Mouse (Mus musculus) neural tube, embryonic 10.5 days (tissue): ENCODE results near the gene Tmtc4.

Experiments used
- DNase-seq: peaks from one replicate; pipeline ENCODE4 v3.0.0-alpha.2; 2017; ENCODE audit warnings: low spot score; ENCODE audit errors: extremely low spot score

The Tmtc4 gene

DNA sequence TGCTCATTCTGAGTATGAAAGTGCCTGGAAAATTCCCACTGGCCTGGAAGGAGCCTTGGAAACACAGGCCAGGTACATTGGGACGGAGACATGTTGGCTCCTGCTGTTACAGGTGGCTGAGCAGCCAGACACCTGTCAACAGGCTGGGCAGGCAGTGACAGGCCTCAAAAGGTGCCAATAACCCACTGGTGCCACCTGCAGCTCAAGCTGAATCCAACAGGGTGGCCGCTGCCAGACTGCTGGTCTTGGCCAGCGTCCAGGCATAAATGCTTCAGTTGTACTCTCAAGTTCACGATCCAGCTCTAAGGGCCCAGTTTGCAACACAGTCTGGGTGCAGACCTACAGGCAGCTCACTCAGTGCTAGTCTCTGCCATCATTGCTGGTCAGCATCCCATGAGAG is 81.0 kb downstream of the Tmtc4 start:
- no peak for DNase-seq

DNA sequence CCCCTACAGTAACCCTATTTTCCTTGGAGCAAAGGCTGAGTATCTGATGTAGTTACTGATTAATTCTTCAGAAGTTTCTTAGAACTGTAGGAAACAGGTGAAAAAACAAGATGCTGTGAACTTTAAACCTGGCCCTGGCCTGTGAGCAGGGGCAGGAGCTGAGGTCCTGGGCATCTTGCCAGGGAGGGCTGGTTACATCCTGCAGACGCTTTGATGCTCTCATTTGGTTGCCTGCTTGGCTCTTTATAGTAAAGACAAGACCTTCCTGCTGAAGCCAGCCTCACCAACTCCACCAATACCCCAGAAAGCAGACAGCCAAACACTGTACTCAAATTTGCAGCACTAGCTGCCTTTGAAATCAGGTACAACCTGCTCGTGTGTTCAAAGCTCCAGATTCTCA is 81.7 kb downstream of the Tmtc4 start:
- DNase-seq = no peak

DNA sequence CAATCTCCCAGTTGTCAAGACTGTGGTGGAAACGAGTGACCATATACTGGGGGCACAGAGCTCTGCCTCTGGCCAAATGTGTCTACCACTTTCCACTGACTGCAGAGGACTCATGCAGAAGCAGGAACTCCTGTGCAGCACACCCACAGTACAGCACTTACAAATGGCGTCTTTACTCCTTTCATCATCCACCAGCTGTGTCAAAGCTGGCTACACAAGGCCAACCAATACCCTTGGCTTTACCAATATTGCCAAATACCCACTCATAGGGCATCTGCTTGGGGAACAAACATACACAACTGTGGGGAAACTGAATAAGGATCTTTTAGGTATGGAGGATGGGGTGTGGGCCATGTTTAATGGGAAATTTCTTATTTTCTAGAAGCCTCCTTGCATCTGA is 82.1 kb downstream of the Tmtc4 start:
- no peak for DNase-seq

DNA sequence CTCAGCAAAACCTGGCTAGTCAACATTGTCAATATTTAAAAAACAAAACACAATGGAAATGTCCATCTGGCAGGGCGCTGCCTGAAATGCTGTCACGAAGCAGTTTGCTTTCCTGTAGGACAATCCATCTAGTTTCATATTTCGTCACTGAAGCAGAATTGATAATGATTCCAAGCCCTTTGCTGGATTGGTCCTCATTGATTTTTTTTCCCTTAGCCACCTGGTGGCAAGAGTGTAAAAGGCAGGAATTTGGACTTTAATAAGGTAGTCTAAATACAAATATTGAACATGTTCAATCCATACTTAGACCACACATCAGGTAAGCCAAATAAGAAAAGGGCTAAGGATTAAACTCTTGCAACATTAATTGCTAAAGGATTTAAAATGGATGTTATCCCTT is 82.7 kb downstream of the Tmtc4 start:
- DNase-seq = no peak

DNA sequence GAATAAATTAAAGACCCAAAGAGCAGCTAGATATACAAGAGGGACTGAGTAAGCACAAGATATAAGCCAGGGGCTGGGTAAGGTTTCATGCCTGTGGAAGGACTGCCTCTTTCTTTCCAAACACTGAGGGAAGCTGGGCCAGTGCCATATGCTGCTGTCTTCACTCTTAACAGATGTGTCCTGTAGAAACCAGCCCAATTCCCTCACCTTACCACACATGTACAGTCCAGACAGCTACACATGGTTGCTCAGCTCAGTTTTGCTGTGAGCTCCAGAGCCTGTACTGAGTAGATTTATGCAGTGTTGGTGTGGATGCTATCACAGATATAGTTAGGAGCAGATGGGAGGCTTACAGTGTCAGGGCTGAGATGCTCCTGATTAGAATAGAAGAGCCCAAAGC is 83.2 kb downstream of the Tmtc4 start:
- no peak for DNase-seq

DNA sequence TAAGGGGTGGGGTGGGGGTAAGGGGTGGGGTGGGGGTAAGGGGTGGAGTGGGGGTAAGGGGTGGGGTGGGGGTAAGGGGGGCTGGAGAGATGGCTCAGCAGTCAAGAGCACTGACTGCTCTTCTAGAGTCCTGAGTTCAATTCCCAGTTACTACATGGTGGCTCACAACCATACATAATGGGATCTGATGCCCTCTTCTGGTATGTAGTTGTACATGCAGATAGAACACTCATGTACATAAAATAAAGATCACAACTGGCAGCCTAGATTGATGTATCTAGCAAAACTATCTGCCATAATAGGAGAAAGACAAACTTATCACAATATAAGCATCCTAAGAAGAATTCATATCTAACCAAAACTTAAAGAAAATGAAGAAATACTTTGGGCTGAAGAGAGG is 85.3 kb downstream of the Tmtc4 start:
- no peak for DNase-seq

DNA sequence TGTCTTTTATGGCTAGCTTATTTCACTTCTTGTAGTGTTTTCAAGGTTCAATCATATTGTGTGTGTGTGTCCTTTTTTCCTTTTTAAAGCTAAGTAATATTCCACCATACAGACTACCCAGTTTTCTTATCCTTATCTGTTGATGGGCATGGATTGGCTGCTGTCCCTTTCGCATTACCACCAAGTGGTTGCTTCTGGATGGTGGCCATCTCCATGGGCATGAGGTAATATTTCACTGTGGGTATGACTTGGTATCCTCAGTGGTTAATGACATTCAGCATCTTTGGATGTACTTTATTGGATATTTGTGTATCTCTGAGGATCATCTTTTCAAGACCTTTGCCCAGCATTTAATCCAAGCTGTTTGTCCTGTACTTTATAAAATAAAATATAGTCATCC is 87.7 kb downstream of the Tmtc4 start:
- DNase-seq = no peak

DNA sequence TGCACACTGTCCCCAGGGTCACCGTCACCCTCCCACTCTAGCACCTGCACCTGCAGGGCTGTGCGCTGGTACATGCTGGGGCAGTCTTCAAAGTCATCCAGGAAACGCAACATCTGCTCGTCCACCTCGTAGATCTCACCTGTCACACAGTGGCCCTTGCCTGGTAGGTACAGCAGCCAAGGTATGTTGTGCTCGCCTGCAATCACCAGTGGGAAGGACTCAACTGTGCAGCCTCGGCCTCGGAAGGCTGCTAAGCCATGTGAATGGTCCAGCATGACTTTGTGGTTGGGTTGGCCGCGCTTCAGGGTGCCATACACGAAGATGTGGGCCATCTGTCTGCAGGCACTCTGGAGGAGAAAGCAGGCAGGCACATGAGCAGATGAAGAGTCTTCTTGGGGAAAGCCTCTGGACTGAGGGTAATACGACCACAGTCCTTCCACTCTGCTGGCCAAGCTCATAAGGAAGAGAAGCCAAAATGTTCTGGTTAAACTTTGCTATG is 92.3 kb downstream of the Tmtc4 start:
- no peak for DNase-seq

DNA sequence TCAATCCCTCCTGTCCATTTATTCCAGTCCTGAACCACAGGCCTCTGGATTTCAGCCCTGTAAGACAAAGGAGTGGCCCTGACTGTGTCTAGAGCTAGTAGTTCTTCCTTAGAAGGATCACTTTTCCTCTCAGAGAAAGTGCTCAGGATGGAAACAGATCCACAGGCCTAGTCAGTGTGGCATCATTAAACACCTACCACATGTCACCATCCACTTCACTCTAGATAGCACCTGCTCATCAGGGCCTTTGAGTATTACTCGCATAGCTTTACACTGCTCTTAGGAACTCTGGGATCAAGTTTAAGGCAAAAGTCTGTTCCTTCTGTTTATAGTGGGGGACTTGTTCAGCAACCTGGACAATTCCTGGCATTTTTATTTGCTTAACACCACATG is 95.4 kb downstream of the Tmtc4 start:
- no peak for DNase-seq

DNA sequence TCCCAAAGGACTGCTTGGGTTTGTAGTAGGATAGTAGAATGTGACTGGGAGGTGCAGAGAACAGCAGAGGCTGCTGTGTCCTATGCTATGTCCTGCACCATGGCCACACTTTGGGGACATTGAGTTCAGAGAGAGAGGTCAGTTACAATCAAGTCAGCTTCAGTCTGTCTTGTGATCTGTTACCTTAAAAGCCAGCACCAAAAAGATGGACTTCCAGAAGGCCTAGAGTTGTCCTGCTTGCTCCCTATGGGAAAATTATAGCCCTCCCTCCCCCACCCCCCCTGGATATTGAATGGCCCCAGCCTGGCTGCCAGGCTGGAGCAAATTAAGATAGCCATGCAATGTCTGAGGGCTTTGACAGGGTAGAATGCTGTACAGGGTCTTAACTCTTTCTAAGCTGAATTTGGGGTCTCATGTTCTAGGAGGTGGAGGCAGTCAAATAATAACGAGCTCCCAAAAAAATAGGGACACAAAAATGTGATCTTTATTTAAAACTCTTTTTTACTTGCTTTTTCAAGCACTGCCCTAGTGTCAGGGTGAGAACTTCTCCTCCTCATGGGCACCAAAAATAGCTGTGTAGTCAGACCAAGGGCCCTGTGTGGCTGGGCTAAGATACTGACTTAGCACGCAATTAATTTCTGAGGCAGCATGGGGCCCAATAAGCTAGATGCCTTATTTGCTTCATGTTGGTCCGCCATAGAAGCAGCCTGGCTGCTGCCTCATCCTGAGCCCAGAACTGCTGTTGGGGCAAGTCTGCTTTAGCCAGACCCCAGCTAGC is 95.9 kb downstream of the Tmtc4 start:
- DNase-seq = no peak

DNA sequence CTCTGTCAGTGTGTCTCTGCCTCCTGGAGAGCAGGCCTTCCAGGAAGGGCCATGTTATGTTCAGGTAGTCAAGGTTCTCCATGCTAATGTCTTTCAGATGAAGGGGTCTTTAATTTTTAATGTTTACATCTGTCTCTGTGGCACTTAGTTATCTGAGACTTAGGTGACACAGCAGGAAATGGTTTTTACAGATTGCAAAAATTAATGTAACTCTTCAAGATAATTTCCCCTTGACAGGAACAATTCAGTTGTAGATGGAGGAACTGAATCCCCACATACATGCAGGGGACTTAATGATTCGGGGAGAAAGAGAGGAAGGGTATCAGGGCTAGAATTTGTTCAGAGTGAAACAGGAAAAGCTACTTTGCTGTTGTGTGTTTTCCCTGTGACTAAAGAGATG is 96.6 kb downstream of the Tmtc4 start:
- no peak for DNase-seq

DNA sequence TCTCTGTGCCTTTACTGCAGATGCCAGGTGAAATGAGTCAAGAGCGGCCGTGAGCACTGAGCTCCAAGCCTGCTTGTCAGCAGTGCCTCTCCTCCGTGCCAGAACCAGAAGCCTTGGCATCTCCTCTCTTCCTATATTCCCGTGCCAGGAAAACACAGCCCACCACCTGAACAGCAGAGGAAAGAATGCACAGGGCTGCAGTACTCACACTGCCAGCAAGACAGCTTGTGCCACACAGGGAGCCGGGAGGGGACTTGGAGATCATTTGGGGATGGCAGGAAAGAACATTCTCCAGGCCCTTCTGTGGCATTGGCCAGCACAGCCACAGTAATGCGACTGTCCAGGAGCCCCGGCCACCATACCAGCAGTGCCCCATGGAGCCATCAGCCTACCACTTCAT is 97.9 kb downstream of the Tmtc4 start:
- DNase-seq = no peak

DNA sequence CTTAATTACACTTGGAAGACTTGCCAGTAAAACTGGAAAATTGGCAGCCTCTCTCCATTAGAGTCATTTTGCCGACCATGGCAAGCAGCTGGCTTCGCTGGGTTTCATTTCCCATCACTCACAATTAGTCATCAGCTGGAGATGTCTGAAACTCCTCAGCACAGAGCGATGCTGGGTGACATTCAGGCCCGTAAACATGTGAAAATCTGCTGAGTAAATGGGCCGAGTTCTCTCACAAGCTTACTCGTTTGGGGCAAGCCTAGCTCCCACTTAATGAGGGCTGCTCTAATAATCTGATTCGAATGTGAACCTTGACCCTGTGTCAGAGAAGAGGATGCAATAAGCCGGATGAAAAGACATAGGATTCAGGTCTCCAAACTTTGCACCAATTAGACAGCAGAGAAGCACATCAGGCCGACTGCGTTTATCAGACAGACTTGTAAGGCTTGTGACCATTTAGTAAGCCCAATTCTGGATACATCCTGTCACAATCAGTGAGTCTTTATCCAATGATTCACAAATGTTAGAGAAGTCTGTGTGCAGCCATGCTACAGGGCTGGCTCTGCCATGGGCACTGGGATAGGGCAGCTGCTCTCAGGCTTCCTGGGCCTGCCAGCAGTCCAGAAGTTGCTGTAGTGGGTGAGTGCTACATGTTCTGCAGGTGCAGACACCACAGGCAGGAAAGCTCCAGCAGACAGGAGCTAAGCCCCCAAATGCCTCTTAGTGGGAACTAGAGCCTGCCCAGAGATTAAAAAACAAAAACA is 99.8 kb downstream of the Tmtc4 start:
- no peak for DNase-seq

DNA sequence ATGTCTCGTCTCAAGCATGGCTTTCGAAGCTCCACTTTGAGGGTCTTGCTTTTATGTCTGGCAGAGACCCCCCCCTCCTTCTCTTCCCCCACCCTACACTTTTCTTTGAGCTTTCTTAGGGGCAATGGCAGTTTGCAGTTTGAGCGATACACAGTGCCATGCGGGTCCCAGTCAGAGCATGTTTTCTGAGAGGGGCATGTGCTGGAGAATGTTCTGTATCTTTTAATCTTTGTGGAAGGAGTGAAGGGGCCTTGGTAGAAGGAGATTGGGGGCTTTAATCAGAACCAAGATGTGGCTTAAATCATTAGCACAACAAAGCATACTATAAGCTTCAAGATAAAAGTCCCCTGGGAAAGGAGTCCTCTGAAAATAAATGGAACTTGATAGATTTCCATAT is 100.4 kb downstream of the Tmtc4 start:
- DNase-seq = no peak

DNA sequence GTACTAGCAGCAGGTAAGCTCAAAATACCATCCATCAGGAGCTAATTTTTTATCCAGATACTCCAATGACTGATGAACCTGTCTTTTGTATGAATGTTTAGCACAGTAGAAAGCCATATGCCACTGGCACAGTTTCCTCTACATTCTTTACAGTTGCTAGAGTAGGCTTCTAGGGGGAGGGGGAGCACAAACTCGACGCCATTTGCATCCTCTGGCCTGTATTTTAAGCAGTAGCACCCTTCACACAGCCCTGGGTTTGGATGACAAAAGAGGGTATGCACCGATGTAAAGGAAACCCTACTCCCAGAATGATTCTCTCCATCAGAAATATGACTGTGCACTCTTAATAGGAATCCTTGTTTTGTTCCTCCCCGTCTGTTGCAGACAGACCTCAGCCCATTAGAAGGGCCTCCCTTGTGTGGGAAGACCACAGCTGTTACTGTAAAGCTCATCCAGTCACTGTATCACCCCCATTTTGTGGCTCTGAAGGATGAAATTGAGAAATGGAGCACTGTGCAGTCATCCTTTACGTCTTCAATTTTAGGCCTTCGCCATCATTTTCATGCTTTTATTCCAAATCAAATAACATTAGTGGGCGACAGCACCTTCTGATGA is 100.9 kb downstream of the Tmtc4 start:
- DNase-seq = no peak

DNA sequence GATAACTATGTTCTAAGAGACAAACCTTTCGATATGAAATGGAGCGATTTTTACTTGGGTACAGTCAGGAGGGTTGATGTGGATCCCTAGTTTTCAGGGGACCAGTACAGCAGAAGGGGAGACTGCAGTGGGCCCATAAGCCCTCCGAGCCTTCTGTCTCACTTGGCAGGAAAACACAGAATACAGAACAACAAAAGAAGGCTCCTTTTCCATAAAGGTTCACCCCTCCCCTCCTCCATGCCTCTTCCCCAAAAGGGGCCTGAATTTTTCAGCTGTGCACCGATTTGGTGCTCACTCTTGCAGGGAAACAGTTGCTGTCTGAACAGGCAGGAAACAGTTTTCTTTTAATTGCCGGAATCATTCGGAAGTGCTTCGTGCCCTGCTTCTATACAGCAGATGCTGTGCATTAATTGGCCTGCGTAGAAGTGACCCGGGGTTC is 101.6 kb downstream of the Tmtc4 start:
- DNase-seq = no peak

DNA sequence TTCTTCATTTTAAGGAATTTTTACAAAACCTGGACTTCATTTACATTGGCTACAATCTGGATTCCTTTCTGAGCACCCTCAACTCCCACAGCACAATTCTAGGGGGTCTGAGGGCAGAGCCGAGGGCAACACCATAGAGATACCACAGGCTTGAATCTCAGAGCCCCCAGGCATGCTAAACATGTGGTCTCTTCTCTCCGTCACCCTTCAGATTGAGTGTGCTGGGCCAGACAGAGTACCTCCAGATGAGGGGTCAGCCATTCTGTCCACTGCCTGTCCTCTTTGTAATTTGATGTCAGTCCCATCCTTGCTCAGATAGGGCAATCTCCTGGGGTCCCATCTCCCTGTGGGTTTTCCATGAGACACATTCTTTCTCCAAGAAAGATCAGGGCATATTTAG is 102.1 kb downstream of the Tmtc4 start:
- DNase-seq = no peak

DNA sequence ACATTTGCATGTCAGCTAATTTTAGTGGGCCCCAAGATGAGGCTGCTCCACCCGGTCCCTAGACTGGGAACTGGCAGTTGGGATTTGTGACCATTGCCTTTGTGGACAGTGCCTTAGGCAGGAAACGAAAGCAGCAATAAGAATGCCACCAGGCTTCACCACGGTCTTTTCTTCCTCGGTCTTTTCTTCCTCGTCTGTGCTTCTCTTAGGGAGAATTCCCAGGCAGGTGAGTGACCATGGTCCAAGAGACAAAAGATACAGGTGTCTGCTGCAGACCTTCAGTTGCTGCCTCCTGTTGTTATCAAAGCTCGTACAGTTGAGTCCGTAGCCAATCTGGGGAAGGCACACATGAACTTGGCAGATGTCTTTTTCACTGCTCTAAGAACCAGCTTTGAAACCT is 103.5 kb downstream of the Tmtc4 start:
- no peak for DNase-seq

DNA sequence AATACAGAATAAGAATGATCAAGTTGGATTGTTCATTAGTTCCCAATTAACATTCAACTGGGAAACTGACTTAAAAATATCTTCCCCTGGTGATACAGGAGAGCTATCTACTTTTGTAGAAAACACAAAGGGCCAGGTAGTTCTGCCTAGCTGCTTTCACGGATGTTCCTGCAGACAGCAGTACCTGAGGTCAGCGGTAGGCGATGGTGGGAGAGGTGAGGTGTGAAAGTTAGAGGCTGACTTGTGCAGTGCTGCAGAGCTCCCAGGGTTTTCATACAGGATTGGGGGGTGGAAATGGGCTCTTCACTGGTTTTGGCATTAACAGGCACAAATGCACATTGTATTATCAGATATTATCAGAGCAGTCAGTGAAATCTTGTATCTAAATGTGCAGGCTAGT is 106.0 kb downstream of the Tmtc4 start:
- DNase-seq = no peak

DNA sequence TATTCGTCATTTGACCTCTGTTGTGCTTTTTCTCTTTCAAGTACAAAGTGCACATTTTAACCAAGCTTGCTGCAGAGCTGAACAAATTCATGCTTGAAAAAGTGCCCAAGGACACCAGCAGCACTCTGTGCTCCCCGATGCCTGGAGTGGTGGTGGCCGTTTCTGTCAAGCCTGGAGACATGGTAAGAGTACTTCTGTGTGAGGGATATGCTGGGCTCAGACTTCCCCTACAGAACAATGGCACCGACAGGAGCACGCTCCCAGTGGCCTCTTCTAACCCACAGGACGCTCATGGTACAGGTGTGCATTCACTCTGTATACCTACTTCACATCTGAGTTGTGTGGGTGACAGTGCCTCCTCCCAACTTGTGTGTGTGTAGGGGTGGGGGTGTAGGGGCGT is 107.1 kb downstream of the Tmtc4 start:
- DNase-seq = no peak

DNA sequence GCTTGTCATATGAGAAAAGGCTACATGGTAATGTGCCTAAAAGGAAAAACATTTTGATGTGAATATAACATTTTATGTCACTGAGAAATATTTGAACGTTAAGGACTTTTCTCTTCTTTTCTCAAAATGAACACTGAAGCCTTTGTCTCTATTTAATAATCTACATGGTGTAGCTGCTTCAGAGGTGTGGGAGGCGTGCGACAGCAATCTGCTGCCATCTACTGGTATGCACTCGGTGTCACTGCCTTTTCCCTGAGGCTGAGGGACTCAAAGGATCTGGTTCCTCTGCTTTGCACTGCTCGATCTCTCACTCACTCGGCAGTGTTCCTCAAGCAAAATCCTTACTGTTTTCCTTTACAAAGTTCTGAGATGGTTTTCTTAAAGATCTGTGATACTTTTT is 107.7 kb downstream of the Tmtc4 start:
- DNase-seq = peak; percentile 80

DNA sequence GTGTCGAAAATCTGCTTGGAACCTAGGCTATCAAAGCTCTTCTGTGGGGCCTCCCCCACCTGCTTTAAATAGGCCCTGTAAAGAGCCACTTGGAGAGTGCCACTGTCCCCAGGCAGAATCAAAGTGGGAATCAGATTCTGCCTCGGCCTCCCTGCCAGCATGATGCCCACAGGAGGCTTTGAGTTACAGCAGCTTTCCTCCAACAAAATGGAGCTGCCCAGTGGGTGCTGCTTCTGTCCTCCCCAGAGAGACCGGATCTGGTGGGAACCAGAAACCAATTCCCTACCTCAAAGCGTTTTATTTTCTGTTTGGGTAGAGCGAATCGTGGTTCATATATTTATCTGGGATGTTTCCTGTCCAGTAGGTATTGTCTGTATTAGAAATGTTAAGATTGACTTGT is 108.2 kb downstream of the Tmtc4 start:
- no peak for DNase-seq
